Mouse (Mus musculus): Measurements from ENCODE around the gene Triml1. TPM values are rescaled to one million over a fixed set of nuclear protein-coding genes. Genes with fewer than 3 reads are reported as not detected.

Triml1 gene
- polyA plus RNA-seq (2012; rRNA removed) = not detected in 2 replicates

GRCm38 (mm10) chr8:43141386-43141785, at the start of gene Triml1:
Gene Triml1, minus strand, starts transcription at chr8:43141486.

GRCm38 (mm10) chr8:43180054-43180690, 38.9 kb upstream of the Triml1 start, which contains the start of gene Triml2:
Gene Triml2, plus strand, starts transcription at chr8:43180541.

Other genes with a start within 250 kb of the Triml1 start
- gene Triml2, start 39.1 kb upstream of the Triml1 start, polyA plus RNA-seq (2012; rRNA removed) = not detected in 2 replicates
- not detected in 2 replicates for gene Zfp42, start 165.5 kb upstream of the Triml1 start, polyA plus RNA-seq (2012; rRNA removed)

Data from colon, adult 2 months (tissue).